Mouse (Mus musculus) frontal cortex, adult 2 months (tissue): ENCODE data around the gene Padi6. TPM values are rescaled to one million over a fixed set of nuclear protein-coding genes. Genes with fewer than 3 reads are reported as not detected.
A peak's percentile ranks its signal among the peaks of the same experiment; 100 is the strongest.

Experiments used
- DNase-seq, 2 experiments: peaks; one replicate each; pipeline ENCODE4 v3.0.0; 2022; ENCODE audit warnings: low spot score in 1 of 2; ENCODE audit errors: extremely low spot score in 1 of 2
- polyA plus RNA-seq: library from polyadenylated mRNA; depleted of rRNA; stranded (reverse); fragments of >200 nt; gene quantifications from 2 replicates; pipeline ENCODE4 v1.2.3, GENCODE M21; 2012

Gene Padi6
- polyA plus RNA-seq, 1 experiment: 1.2 TPM

DNA sequence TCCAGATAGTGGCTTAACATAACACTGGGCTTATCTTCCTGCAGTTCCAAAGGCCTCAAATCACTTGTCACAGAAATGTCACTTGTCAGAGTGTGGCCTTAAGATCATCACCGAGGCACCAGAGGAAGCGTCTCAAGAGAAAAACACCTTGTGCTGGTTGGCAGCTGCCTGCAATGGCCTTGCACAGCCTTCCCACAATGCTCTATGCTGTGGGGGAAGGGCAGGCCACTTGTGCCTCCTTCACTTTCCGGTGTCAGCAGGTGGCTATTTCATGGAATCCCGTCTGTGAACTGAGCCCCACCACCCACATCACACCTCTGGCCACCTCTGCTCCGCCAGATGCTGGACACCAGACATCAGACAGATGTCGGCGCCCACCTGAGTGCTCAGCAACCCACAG is 10.9 kb upstream of the Padi6 start:
- DNase-seq: no peak

GRCm38 (mm10) chr4:140750328-140750727 is 7.9 kb upstream of the Padi6 start:
- no peak for DNase-seq

DNA sequence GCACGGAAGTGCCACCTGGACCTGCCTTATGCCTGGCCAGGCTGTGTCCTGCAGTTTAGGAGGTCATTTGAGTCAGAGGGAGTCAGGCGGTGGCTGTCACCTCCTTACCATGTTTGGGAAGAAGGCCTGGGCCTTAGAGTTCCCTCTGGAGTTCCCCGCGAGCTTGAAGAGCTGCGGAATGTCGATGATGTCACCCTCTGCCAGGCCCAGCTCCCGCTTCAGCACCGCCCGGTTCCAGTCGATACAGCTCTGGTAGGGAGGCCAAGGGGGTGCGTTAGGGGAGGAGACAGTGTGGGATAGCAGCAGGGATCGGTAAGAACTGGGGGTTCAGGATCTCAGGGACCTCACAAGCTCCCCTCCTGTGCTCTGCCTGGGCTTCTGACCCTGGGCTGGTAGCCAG is 5.5 kb upstream of the Padi6 start:
- DNase-seq: no peak

DNA sequence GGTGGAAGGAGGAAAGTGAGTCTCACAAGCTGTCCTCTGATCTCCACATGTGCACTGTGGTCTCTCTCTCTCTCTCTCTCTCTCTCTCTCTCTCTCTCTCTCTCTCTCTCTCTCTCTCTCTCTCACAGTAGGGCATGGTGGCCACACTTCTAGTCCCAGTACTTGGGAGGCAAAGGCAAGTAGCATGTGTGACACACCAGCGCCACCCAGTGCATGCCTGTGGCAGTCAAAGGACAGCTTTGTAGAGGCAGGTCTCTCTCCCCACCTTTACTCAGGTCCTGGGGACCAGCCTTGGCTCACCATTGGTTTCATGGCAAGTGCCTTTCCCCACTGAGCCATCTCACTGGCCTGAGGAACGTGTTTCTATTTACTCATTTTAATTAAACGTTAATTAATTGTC is 2.2 kb upstream of the Padi6 start:
- DNase-seq: peak in 1 of 2 experiments; percentile 79

DNA sequence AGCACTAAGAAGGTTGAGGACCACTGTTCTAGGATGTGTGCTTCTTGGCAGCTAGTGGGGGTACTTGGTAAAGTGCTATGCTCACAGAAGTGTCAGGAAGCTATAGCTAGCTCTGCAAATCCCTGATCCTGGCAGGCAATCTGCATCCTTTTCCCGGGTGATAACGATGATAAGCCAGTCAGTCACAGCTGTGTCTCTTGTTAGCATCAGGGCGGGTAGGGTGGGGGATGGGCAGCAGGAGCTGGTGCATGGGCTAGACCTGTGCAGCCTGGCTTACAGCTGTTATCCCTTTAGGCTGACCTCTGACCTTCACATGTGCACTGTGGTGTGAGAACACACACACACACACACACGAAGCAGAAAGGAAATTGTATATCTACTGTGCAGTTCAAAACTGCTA is 643 bp upstream of the Padi6 start:
- no peak for DNase-seq

- peak in 1 of 2 experiments; percentile 36 for DNase-seq
Observed at GRCm38 (mm10) chr4:140741401-140741800, 1.0 kb downstream of the Padi6 start.

DNA sequence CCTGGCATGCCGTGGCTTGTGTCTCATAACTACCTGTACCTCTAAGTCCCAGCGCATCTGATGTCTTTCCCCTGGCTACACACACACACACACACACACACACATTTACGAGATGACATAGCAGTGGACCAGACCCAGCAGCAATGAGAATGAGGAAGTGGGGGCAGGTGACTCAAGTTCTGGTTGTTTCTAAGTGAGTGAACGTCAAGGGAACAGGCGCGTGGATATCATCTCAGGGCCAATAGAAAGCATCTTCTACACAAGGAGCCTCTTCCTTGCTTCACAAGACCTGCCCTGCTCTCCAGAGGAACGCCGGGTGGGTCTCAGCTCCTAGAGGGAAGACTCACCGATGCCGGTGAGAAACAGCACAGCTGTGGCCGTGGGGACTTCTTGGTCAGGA is 1.8 kb downstream of the Padi6 start:
- DNase-seq: no peak

GRCm38 (mm10) chr4:140732871-140733270 is 9.6 kb downstream of the Padi6 start:
- DNase-seq: no peak

DNA sequence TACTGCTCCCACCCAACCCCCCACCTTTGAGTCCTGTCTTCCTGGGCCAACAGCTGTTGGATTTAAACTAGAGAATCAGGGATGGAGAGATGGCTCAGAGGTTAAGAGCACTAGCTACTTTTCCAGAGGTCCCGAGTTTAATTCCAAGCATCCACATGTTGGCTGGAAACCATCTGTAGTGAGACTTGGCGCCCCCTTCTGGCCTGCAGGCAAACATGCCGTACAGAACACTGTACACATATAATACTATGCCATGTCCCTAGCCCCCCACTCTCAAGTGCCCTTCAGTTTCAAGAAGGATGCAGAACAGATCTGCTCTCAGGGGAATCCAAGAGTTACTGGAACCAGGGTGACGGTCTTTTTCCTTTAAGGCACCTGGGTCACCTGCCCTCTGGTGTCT is 10.8 kb downstream of the Padi6 start:
- no peak for DNase-seq

- DNase-seq: no peak
Observed at GRCm38 (mm10) chr4:140726907-140727306, 15.5 kb downstream of the Padi6 start.

GRCm38 (mm10) chr4:140724739-140725138 is 17.7 kb downstream of the Padi6 start:
- DNase-seq: peak in 1 of 2 experiments; percentile 67

GRCm38 (mm10) chr4:140723801-140724200 is 18.6 kb downstream of the Padi6 start:
- DNase-seq: no peak

GRCm38 (mm10) chr4:140723192-140723591 is 19.3 kb downstream of the Padi6 start:
- no peak for DNase-seq

- no peak for DNase-seq
Observed at GRCm38 (mm10) chr4:140722710-140723109, 19.7 kb downstream of the Padi6 start.

DNA sequence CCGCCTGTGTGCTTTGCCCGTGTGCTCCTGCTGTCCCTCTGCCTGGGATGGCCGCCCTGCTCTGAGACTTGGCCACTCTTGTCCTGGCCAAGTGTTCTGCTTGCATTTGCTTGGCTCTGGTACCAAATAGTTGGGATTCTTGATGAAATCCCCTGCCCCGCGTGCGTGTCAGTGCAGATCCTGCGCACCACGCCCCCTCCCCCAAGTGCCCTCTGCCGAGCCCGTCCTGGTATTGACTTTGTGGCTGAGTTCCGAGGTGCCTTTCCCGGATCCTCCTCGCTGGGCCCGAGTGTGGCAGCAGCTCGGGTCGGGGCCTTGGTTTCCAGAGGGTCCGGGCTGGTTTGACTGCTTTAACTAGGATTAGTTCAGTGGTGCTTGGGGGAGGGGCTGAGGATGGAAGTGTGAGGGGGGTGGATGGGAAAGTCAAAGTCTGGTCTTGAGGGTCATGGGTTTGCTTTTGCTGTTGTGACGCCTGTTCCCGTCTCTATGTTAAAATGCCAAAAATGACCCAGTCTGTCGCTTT is 20.4 kb downstream of the Padi6 start:
- DNase-seq: no peak

DNA sequence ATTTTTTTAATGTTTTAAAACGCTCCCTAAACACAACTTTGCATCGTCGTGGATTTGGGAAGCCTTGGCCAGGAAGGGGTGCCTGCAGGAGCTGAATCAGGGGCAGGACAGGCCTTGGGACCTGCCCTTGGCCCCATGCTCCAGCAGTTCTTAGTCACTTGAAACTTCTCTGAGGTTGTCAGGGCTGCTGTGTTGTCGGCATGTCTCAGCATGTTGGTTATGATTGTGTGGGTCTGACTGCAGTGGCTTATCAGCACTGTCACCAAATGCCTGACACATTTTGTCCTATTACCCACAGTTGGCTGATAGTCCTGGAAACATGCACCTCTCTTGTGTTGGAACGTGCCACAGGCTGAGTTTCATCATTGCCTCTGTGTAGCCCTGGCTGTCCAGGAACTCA is 22.4 kb downstream of the Padi6 start:
- DNase-seq: no peak

DNA sequence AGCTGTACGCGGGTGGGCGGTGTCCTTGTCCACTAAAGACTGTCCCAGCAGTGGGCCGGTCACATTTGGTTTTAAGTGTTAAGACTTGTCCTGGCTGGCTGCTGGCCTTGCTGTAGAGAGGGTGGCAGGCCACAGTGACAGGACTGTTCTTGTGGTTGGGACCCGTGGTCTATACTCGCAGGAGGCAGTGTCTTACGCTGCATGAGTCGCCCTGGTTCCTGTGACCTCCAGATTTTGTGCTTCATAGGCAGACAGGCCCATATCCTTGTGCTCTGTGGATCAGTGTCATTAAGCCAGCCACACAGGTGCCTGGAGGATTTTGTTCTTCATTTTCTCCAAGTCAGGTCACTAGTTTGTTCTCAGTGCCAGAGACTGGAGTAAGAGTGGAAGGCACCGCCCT is 24.0 kb downstream of the Padi6 start:
- DNase-seq: no peak

DNA sequence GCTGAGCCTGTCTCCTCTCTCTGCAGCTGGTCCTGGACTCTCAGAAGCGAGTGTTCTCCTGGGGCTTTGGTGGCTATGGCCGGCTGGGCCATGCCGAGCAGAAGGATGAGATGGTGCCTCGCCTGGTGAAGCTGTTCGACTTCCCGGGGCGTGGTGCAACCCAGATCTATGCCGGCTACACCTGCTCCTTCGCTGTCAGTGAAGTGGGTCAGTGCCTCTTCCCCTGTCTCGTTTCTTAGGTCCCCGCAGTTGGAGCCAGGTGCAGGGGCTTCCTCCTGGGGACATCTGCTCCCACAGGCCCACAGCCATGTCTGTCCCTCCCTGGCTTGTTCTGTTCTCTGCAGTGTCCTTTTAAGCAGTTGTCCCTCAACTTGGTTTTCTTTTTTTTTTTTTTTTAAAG is 25.4 kb downstream of the Padi6 start:
- no peak for DNase-seq

DNA sequence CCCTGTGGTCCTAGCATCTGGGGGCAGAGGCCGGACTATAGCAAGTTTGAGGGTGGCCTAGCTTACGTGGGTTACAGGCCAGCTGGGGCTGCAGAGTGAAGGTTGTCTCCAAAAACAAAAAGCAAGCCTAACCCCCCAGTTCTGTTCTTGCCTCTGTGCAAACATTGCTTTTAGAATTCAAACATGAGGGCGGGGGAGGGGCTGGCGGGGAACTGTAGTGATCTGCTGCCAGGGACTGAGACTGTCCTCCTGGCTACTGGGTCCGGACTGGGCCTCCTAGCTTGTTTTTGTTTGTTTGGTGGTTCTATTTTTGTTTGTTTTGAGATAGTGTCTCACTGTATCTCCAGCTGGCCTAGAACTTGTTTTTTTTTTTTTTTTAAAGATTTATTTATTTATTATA is 27.9 kb downstream of the Padi6 start:
- DNase-seq: no peak

- DNase-seq: peak; percentile 96 to 99
Observed at GRCm38 (mm10) chr4:140713480-140714365, 28.7 kb downstream of the Padi6 start.

DNA sequence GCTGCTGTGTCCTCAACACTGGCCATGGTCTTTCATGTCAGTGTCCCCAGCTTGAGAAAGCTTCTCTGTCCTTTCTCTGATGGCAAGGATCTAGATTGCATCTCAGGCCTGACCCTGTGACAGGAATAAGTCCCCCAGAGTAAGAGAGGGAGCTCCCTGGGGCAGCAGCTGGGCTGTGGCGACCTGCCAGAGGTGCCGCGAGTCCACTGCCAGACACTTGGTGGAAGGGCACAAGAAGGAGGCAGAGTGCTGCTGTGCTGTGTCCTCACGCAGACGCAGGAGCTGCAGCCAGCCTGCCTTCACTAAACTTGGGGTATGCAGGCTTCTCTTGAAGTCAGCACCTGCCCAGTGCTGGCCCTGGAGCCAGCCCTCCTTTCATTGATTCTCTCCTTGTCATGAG is 31.1 kb downstream of the Padi6 start:
- DNase-seq: no peak

DNA sequence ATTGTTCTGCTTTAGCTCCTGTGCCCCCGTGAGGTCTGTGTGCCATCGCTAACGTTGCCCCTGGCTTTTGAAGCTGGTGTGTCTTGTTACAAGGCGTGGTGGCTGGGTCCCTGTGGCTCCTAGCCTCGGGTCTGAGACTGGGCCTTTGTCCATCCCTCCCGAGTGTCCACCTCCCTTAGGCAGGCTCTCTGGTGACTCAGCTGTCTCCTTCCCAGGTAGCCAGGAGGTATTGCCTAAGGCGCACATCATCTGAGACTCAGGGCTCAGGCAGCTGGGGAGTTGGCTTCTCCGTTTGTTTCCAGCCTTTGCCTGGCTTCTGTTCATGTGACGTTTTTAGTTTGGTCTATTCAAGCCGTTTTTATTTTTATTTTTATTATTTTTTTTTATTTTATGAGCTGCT is 31.7 kb downstream of the Padi6 start:
- DNase-seq: no peak
